Mouse (Mus musculus) erythroblast, embryonic 14.5 days (primary cell): ENCODE data around the gene Olfr288. TPM values are rescaled to one million over a fixed set of nuclear protein-coding genes. Genes with fewer than 3 reads are reported as not detected.

Experiments used
- H3K27me3 ChIP-seq: 2 replicates; pipeline ENCODE4 v1.6.1; 2012; ENCODE audit warnings: inconsistent platforms; ENCODE audit not compliant: control insufficient read depth
- H3K36me3 ChIP-seq: 2 replicates; pipeline ENCODE4 v1.6.1; 2012; ENCODE audit warnings: mild to moderate bottlenecking, inconsistent platforms; ENCODE audit not compliant: control insufficient read depth
- H3K4me1 ChIP-seq: 2 replicates; pipeline ENCODE4 v1.6.1; 2012; ENCODE audit warnings: inconsistent platforms; ENCODE audit not compliant: control insufficient read depth
- H3K4me3 ChIP-seq: replicated peaks from 2 replicates; pipeline ENCODE3; 2012; ENCODE audit warnings: moderate library complexity, mild to moderate bottlenecking, inconsistent platforms
- H3K9me3 ChIP-seq: 2 replicates; pipeline ENCODE4 v1.6.1; 2012; ENCODE audit warnings: low read length, inconsistent platforms, mixed read lengths; ENCODE audit not compliant: control insufficient read depth
- GATA1 ChIP-seq: IDR thresholded peaks from 2 replicates; pipeline ENCODE4 v1.6.1; 2012; ENCODE audit warnings: low read length, inconsistent platforms, mixed read lengths
- TAL1 ChIP-seq: IDR thresholded peaks from 3 replicates; pipeline ENCODE4 v1.6.1; 2012; ENCODE audit warnings: low read length, inconsistent platforms, mixed read lengths
- polyA plus RNA-seq: library from polyadenylated mRNA; stranded (reverse); fragments of >175 nt; gene quantifications from 2 replicates; pipeline ENCODE4 v1.2.3, GENCODE M21; 2012

Gene Olfr288
- polyA plus RNA-seq, 1 experiment, result not detected

DNA sequence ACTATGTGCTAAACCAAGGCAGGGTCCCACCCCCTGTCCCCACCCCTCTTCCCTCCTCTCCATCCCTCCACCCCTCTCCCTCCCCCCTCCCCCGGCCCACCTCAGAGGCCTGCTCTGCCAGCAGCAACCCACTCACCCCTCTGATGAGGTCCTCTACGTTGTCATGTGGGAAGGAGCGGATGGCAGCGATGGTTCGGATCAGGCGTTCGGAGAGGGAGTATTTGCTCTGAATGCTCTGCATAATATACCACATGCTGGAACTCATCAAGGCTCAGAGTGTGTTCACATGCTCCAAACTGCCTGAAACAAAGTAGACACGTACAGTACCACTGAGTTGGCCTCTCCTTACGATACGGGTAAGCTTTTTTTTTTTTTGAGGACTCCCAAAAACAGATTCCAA lies 52.8 kb downstream of the Olfr288 start:
- Histone ChIP-seq H3K4me3 (no peak overlapping the region), H3K9me3 (no peaks in the 10 kb centered on the region), H3K4me1 (peaks cover 19% of the 10 kb centered on the region), H3K36me3 (peaks cover 44% of the 10 kb centered on the region), H3K27me3 (no peaks in the 10 kb centered on the region)
- TF ChIP-seq TAL1, result no peak
- no peak for TF ChIP-seq GATA1

DNA sequence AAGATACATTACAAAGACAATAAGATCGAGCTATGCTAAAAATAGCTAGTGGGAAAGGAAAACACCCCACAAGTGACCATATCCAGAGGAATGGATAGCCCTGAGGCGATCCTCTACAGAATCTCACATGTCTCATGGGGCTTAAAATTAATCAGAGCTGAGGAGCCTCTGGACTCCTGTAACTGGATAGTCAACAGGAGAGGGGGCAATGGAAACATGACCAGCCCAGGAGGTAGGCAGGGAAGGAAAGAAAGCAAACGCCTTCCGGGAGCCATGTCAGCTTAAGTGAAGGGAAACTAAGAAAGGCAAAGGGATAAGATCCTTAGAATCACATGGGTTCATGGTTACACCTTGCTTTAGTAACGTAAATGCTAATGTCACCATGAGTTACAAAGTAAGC lies 54.5 kb downstream of the Olfr288 start:
- Histone ChIP-seq H3K9me3 (no peaks in the 10 kb centered on the region), H3K36me3 (peaks cover 62% of the 10 kb centered on the region), H3K4me1 (peaks cover 15% of the 10 kb centered on the region), H3K4me3 (no peak overlapping the region), H3K27me3 (no peaks in the 10 kb centered on the region)
- TF ChIP-seq GATA1 (no peak), TAL1 (no peak)

DNA sequence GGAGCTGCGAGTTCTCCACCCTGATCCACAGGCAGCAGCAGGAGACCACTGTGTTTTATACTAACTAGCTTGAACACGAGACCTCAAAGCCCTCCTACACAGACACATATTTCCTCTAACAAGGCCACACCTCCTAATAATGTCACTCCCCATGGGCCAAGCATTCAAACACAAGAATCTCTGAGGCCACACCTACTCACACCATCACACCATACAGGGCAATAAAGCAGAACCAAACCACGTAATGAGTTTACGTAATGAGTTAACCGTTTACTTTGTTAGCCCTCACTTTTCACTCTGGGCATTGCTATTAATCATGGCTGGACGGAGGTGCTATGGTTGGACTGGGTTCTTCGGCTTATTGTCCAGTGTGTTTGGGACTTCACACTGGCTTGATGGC lies 55.6 kb downstream of the Olfr288 start:
- Histone ChIP-seq H3K4me1 (peaks cover 8% of the 10 kb centered on the region), H3K4me3 (no peak overlapping the region), H3K27me3 (no peaks in the 10 kb centered on the region), H3K36me3 (peaks cover 72% of the 10 kb centered on the region), H3K9me3 (no peaks in the 10 kb centered on the region)
- TF ChIP-seq TAL1, result no peak
- TF ChIP-seq GATA1, result no peak

DNA sequence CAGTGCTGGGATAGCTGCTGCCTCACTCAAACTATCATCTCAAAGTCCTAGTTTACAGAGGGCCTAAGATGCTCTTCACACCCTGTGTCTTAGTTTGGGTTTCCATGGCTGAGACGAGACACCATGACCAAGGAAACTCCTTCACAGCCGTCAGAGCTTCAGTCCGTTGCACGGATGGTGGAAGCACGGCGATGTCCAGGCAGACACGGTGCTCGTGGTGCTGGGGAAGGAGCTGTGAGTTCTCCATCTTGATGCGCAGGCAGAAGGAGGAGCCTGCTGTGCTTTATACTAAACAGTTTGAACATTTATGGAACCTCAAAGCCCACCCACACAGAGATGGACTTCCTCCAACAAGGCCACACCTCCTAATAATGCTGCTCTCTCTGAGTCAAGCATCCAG lies 58.5 kb downstream of the Olfr288 start:
- TF ChIP-seq GATA1 (no peak), TAL1 (no peak)
- no peak overlapping the region for H3K4me3 ChIP-seq
- H3K27me3 ChIP-seq, result no peaks in the 10 kb centered on the region
- H3K4me1 ChIP-seq, result no peaks in the 10 kb centered on the region
- no peaks in the 10 kb centered on the region for H3K9me3 ChIP-seq
- H3K36me3 ChIP-seq, result peaks cover 91% of the 10 kb centered on the region

Other genes starting within 250 kb of the Olfr288 start
- gene Tmem106c, start 231.3 kb downstream of the Olfr288 start, polyA plus RNA-seq, result 0.37 and 0.53 TPM in 2 replicates
- not detected in 2 replicates for gene Col2a1, start 190.8 kb downstream of the Olfr288 start, polyA plus RNA-seq
- 2.4 and 3.1 TPM in 2 replicates for gene Pfkm, start 103.0 kb downstream of the Olfr288 start, polyA plus RNA-seq
- gene Senp1, start 101.8 kb downstream of the Olfr288 start, polyA plus RNA-seq, result 0.71 and 1.0 TPM in 2 replicates
- gene Asb8, start 29.9 kb downstream of the Olfr288 start, polyA plus RNA-seq, result 0.42 and 0.43 TPM in 2 replicates
- not detected in 2 replicates for gene Ccdc184, start 28.4 kb downstream of the Olfr288 start, polyA plus RNA-seq
- not detected in 2 replicates for gene Gm44579, start 25.4 kb upstream of the Olfr288 start, polyA plus RNA-seq
- not detected in 2 replicates for gene Olfr287, start 25.5 kb upstream of the Olfr288 start, polyA plus RNA-seq
- not detected in 2 replicates for gene Olfr286, start 38.9 kb upstream of the Olfr288 start, polyA plus RNA-seq
- not detected in 2 replicates for gene H1fnt, start 61.8 kb upstream of the Olfr288 start, polyA plus RNA-seq
- 0.03 TPM in 1 of 2 replicates, not detected in the other for gene Zfp641, start 100.6 kb upstream of the Olfr288 start, polyA plus RNA-seq
- 0.01 TPM in 1 of 2 replicates, not detected in the other for gene Olfr285, start 121.8 kb upstream of the Olfr288 start, polyA plus RNA-seq
- gene Olfr284, start 145.4 kb upstream of the Olfr288 start, polyA plus RNA-seq, result not detected in 2 replicates
- gene Olfr283, start 185.4 kb upstream of the Olfr288 start, polyA plus RNA-seq, result not detected in 2 replicates
- gene Olfr282, start 235.7 kb upstream of the Olfr288 start, polyA plus RNA-seq, result not detected in 2 replicates